ENCODE assay signal across 12 mouse cellular contexts in the genomic region with DNA sequence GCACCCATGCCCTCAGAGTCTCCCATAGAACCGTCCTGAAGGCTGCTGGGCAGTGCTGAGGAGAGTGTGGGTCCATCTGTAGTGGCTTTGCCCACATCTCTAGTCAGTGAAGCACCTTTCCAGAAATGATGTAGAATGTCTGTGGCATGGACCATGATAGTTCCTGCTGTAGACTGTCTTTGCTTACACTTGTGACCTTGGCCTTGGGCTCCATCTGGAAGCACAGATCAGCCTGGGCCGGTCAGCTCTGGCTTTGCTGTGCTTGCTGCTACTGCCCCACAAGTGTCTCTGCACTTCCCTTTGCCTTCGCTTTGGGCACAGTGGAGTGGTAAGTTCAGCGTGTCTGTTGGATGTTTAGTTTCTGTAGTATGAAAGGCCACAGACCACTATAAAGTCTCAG.
"Had no signal": no experiment of that assay in that cellular context is flagged by ENCODE, and none has a peak within 500 bp of the region (broad histone marks: within the 10 kb centered on the region; RNA-seq: fewer than 3 reads in every experiment).

No protein-coding gene starts in this region.

- DNase-seq: kidney, adult 18-20 months; kidney, postnatal 14 days; left cerebral cortex, postnatal 4 days; lung, embryonic 14.5 days; lung, postnatal 14 days; thymus, postnatal 14 days had no signal

- H3K4me2 ChIP-seq: kidney, embryonic 15.5 days; liver, embryonic 11.5 days; liver, embryonic 15.5 days; lung, embryonic 14.5 days; midbrain, embryonic 13.5 days had no signal

- H3K9ac ChIP-seq: kidney, embryonic 15.5 days; liver, embryonic 15.5 days; lung, embryonic 14.5 days; midbrain, embryonic 13.5 days had no signal

- H3K27ac ChIP-seq: liver, embryonic 15.5 days; macrophage; midbrain, embryonic 13.5 days; stomach, postnatal 0 days had no signal

- H3K9me3 ChIP-seq: kidney, embryonic 15.5 days; liver, embryonic 15.5 days; midbrain, embryonic 13.5 days had no signal

- H3K4me3 ChIP-seq: kidney, embryonic 15.5 days; liver, embryonic 15.5 days; midbrain, embryonic 13.5 days had no signal

- H3K27me3 ChIP-seq: kidney, embryonic 15.5 days; liver, embryonic 15.5 days; midbrain, embryonic 13.5 days had no signal

- H3K36me3 ChIP-seq: midbrain, embryonic 13.5 days had no signal

- ATAC-seq: midbrain, embryonic 13.5 days had no signal
